Mouse (Mus musculus) hematopoietic stem cell, adult 5-6 weeks (primary cell): Measurements from ENCODE around the gene Oprm1. TPM values are rescaled to one million over a fixed set of nuclear protein-coding genes. Genes with fewer than 3 reads are reported as not detected.

Experiments used
- ATAC-seq, 2 experiments: fragments of 125-278 bp in 1 of 2; replicated peaks in 1 of 2; 2 replicates each; pipeline ENCODE4 v1.8.0; 2016 to 2017; ENCODE audit warnings: inconsistent platforms in 2 of 2, mild to moderate bottlenecking in 2 of 2, moderate number of reproducible peaks in 2 of 2, low read depth in 1 of 2, moderate TSS enrichment in 1 of 2; ENCODE audit not compliant: low FRiP score in 2 of 2, poor library complexity in 2 of 2, severe bottlenecking in 2 of 2, insufficient read depth in 1 of 2, low TSS enrichment in 1 of 2
- total RNA-seq: library from RNA; stranded (forward); fragments of 172-1452, 232-1000 nt; gene quantifications from 2 replicates; pipeline ENCODE4 v1.2.3, GENCODE M21; 2017

The Oprm1 gene
- total RNA-seq, result not detected in 2 replicates

GRCm38 (mm10) chr10:6758206-6758605 is at the start of gene Oprm1:
Oprm1 (plus strand) TSS chr10:6758506.
- ATAC-seq, result no peak

- peak; percentile 88 to 94 for ATAC-seq
These were observed 40.9 kb upstream of the Oprm1 start for GRCm38 (mm10) chr10:6717181-6717948.

- no peak for ATAC-seq
These were observed 34.5 kb upstream of the Oprm1 start for GRCm38 (mm10) chr10:6723765-6724164.

- ATAC-seq, result no peak
These were observed 29.8 kb upstream of the Oprm1 start for GRCm38 (mm10) chr10:6728469-6728868.

- peak; percentile 42 to 69 for ATAC-seq
These were observed 4.9 kb upstream of the Oprm1 start for GRCm38 (mm10) chr10:6753375-6753774.

- ATAC-seq, result no peak
These were observed 3.0 kb downstream of the Oprm1 start, which contains the start of gene Gm10945 for GRCm38 (mm10) chr10:6761287-6761811. Gm10945 (minus strand) TSS chr10:6761761.

- ATAC-seq, result peak; percentile 46 to 68
These were observed 30.4 kb downstream of the Oprm1 start for GRCm38 (mm10) chr10:6788517-6789237.

- ATAC-seq, result no peak
These were observed 31.9 kb downstream of the Oprm1 start for GRCm38 (mm10) chr10:6790226-6790625.

- ATAC-seq, result no peak
These were observed 62.3 kb downstream of the Oprm1 start for GRCm38 (mm10) chr10:6820626-6821025.

GRCm38 (mm10) chr10:6842225-6842624 is 83.9 kb downstream of the Oprm1 start:
- no peak for ATAC-seq

GRCm38 (mm10) chr10:6846283-6846682 is 88.0 kb downstream of the Oprm1 start:
- no peak for ATAC-seq

GRCm38 (mm10) chr10:6848162-6848754 is 90.0 kb downstream of the Oprm1 start:
- ATAC-seq, result peak in 1 of 2 experiments; percentile 32; a peak in 1 of 4 replicates

GRCm38 (mm10) chr10:6848834-6849233 is 90.5 kb downstream of the Oprm1 start:
- ATAC-seq, result no peak

GRCm38 (mm10) chr10:6855812-6856211 is 97.5 kb downstream of the Oprm1 start:
- ATAC-seq, result no peak

- no peak for ATAC-seq
These were observed 113.2 kb downstream of the Oprm1 start for GRCm38 (mm10) chr10:6871418-6872072.

GRCm38 (mm10) chr10:6873917-6874316 is 115.6 kb downstream of the Oprm1 start:
- peak in 1 of 2 experiments; percentile 29; a peak in 1 of 4 replicates for ATAC-seq

- ATAC-seq, result no peak
These were observed 120.1 kb downstream of the Oprm1 start for GRCm38 (mm10) chr10:6878276-6878881.
